Mouse (Mus musculus) heart, adult 8-10 months (tissue): ENCODE results near the gene Gm1043. TPM values are rescaled to one million over a fixed set of nuclear protein-coding genes. Genes with fewer than 3 reads are reported as not detected.

Experiments
- DNase-seq: peaks from one replicate; pipeline ENCODE4 v3.0.0; 2022; ENCODE audit warnings: low spot score
- total RNA-seq, 4 experiments: library from RNA; stranded (reverse); gene quantifications; 2 replicates each; pipeline ENCODE4 v1.2.4; 2022

Gene Gm1043
- total RNA-seq, 4 experiments from 2014 or later = 0.25 TPM; not detected in 3

GRCm38 (mm10) chr5:37242360-37243168, 157.4 kb downstream of the Gm1043 start:
- no peak for DNase-seq

DNA sequence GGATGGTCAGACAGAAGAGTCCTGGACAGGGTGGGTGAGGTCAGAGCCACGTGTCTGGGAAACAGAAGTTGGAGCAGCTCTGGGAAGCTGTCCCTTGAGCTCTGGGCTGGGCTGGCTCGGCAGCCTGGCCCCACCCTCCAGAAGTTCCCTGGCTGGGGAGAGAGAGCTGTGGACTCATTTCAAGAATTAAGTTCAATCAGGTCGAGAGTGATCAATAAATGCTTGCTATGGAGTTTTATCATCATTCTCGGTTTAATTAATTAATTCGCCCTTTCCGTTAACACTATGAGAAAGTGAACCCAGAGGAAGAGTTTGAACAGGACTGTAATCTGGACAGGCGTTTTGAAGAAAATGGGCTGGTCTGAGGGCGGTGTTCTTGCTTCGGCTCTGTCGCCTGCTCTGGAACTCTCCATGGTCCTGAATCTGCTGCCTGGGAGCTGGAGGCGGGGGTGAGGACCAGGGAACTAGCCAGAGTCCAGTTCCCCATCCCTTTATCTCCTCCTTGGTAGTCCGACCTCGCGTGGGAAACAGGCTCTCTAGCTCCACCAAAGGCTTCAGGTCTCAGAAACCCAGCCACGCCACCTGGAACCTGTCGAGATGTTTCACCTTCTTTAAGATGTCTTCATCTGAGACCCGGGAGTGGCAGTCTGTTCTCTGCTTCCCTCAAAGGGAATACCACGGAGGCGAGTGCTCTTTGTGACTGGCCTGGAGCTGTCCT, 158.2 kb downstream of the Gm1043 start:
- peak; percentile 44 for DNase-seq

- DNase-seq = no peak
These were observed 159.0 kb downstream of the Gm1043 start for GRCm38 (mm10) chr5:37244161-37244560.

- DNase-seq = no peak
These were observed 159.6 kb downstream of the Gm1043 start for GRCm38 (mm10) chr5:37244666-37245242.

DNA sequence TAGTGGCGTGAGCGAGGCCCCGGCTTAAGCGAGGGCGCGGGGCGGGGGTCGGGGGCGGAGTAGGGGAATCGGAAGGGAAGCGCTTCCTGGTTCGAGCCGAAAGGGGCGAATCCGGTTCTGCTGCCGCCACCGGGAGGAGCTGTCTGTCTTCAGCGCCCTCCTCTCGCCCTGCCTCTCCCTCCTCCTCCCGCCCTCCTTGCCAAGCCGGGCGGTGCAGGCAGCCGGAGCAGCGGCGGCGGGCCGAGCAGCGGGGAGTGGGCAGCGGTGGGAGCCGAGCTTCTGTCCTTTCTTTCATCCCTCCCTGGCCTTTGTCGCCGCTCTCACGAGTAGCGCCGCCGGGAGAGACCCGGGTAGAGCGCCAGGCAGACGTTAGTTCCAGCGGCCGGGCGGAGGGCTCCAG, 160.5 kb downstream of the Gm1043 start:
- DNase-seq = peak; percentile 28

DNA sequence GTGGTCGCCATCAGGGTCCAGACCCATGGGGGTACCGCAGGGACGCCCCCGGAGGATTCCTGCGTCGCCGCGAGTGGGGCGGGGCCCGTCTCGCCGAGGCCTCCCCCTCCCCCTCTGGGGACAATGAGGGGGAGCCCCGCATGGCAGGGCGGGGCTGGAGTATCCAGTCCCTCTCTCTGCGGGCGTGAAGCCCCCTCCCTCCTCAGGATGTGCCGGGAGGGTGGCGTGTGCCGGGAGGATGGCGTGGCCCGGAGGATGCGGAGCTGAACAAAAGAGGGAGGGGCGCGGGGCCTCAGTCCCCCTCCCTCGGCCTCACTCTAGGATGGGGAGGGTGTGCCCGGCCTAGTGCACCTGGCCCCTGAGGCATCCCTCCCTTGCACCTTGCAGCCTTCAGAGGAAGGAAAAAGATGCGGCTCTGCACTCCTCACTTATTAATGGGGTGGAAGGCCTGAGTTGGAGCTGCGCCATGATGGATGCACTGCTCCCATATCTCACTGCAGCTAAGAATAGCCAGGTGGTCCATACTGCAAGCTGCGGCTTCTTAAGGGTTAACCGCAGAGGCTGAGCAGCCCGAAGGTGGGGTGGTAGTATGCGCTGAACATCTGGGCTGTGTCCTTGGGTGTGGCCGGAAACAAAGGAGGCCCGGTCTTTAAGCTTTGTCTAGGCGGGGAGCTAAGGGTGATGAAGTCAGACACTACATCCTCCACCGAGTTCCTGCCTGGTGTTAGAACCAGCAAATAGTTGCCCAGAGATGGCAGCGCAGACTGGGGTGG, 161.2 kb downstream of the Gm1043 start:
- no peak for DNase-seq

DNA sequence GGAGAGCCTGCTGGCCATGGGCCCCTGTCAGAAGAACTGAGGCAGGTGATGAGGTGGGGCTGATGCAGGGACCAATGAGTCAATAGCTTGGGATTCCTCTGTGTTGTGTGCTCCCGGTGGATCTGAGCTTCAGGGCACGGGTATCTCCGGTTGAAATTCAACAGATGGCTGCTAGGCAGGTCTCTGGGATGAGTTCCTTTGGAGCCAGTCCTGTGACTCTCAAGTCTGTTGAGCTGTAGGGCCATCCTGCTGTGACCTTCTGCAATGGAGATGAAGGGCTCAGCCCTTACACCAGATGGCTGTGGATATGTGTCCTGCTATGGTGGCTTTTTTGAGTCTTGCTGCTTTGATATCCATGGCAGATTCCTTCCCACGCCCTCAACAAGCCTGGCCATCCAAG, 162.3 kb downstream of the Gm1043 start:
- DNase-seq = no peak

DNA sequence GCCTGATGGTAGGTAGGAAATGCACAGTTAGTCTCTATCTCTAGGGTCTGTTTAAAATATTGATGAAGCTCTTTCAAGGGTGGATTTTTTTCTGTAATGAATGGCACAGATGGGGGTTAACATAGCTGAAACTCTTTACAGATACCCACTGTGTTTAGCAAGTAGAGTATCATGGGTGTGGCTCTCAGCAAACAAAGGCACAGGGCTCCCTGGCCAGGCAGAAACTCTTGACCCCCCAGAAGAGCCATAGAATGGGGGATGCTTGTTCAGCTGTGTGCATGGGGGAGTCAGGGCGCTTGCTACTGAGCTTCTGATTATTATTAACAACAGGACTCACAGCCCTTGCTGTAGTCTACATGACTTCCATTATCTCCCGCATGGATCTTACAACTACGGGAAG, 163.7 kb downstream of the Gm1043 start:
- DNase-seq = no peak

GRCm38 (mm10) chr5:37251596-37251995, 166.4 kb downstream of the Gm1043 start:
- no peak for DNase-seq

DNA sequence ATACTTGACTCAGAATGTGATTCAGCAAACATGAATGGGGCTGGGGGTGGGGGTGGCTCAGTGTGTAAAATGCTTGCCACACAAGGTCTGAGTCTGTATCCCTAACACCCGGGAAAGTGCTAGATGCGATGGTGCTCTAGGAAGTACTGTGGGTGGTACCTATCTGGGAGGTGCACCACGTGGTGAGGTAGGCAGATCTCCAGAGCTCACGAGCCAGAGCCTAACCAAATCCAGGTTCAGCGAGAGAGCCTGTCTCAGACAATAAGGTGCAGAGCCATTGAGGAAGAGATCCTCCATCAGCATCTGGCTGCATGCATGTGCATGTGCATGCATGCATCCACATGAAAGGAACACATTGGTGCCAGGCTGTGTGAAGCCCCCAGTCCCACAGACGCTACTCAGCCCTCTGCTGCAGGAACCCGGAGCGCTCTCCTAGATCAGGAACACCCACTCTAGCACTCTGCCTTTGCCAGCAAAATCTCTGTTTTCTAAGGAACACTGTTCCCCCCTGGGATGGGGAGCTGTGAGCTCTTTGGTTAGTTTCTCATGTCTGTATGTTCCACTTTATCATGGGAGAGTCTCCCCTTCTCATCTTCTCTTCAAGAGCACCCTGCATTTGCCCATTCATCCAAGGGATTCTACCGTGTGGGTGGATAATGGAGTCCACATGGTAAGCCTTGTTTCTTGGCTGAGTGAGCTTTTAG, 167.1 kb downstream of the Gm1043 start:
- no peak for DNase-seq

DNA sequence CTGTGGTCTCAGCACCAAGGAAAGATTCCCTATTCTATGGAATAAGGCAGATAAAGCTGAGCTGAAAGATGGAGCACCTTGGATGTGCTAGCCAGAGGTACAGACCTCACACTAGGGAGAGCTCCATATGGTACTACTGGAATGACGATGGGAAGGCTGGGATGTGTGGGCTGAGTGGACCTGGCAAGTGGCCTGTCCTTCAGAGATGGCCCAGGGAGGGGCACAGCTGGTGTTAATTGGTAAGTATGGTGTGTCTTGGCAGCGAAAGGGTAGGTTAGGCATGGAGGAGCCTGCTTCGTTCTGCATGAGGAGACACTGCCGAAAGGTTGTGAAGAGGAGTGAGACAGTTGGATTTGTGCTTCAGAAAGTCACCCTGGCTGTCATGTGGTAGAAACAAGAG, 169.4 kb downstream of the Gm1043 start:
- no peak for DNase-seq

GRCm38 (mm10) chr5:37256823-37257222, 171.7 kb downstream of the Gm1043 start:
- no peak for DNase-seq

GRCm38 (mm10) chr5:37257243-37257642, 172.1 kb downstream of the Gm1043 start:
- DNase-seq = no peak

- DNase-seq = no peak
These were observed 176.6 kb downstream of the Gm1043 start for GRCm38 (mm10) chr5:37261734-37262133.

DNA sequence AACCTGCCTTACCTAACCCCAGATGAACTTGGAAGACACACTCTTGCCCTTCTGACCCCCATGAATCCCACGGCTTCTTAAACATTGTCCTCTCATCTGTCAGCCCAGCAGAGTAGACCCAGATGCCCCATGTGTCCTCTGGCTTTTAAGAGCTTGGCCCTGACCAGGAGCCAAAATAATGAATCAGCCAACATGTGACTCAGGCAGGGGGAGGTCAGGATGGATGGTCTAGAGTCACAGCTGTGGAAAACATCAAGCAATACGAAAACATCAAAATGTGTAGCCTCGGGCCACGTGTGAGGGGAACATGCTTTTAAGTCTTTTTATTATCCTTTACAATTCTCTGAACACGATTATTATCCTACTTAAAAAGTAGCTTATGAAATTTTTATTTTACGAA, 178.6 kb downstream of the Gm1043 start:
- DNase-seq = peak; percentile 14

Other genes with a start within 250 kb of the Gm1043 start
- 1 to 10 TPM; 5.4 to 7.2 (median 6.3) TPM for gene Ppp2r2c, start 216.9 kb upstream of the Gm1043 start, total RNA-seq
- 100 to 1,000 TPM in 2 of 4 experiments, 10 to 100 TPM in 2; 92.1 to 104 (median 96.8) TPM for gene Wfs1, start 96.2 kb upstream of the Gm1043 start, total RNA-seq
- gene Crmp1, start 156.6 kb downstream of the Gm1043 start, total RNA-seq = under 1 TPM; 0.19 to 0.73 (median 0.39) TPM